Mouse (Mus musculus): ENCODE data around the gene Col4a3. TPM values are rescaled to one million over a fixed set of nuclear protein-coding genes. Genes with fewer than 3 reads are reported as not detected.

The Col4a3 gene
- polyA plus RNA-seq, 1 experiment, result 2.5 TPM

GRCm38 (mm10) chr1:82618592-82618991 is 31.9 kb downstream of the Col4a3 start:
- TF ChIP-seq POLR2A (IDR thresholded peaks at IDR 0.05; ENCODE audit: borderline replicate concordance, control insufficient read depth, low read depth, low read length), result no peak
- no peak for TF ChIP-seq CTCF (IDR thresholded peaks at IDR 0.05; ENCODE audit: control insufficient read depth, insufficient read depth, low read length)
- Histone ChIP-seq H3K4me3 (replicated peaks; ENCODE audit: control insufficient read depth, low read depth, low read length) (no peak overlapping the region), H3K27ac (ENCODE audit: control insufficient read depth, insufficient read depth, low read depth, low read length, poor library complexity) (no peak overlapping the region), H3K4me1 (ENCODE audit: control insufficient read depth, insufficient read depth, low read length) (no peaks in the 10 kb centered on the region)
- WGBS, result 69% methylated on average over 5 of the region's 5 CpGs

- Histone ChIP-seq H3K4me1 (ENCODE audit: control insufficient read depth, insufficient read depth, low read length) (no peaks in the 10 kb centered on the region), H3K4me3 (replicated peaks; ENCODE audit: control insufficient read depth, low read depth, low read length) (no peak overlapping the region), H3K27ac (ENCODE audit: control insufficient read depth, insufficient read depth, low read depth, low read length, poor library complexity) (no peak overlapping the region)
- TF ChIP-seq CTCF (IDR thresholded peaks at IDR 0.05; ENCODE audit: control insufficient read depth, insufficient read depth, low read length), result no peak
- TF ChIP-seq POLR2A (IDR thresholded peaks at IDR 0.05; ENCODE audit: borderline replicate concordance, control insufficient read depth, low read depth, low read length), result no peak
- WGBS, result 82% methylated on average over 5 of the region's 5 CpGs
Measured at GRCm38 (mm10) chr1:82619981-82620380, 33.3 kb downstream of the Col4a3 start.

- 66% methylated on average over 6 of the region's 6 CpGs for WGBS
- TF ChIP-seq POLR2A (IDR thresholded peaks at IDR 0.05; ENCODE audit: borderline replicate concordance, control insufficient read depth, low read depth, low read length), result no peak
- Histone ChIP-seq H3K4me1 (ENCODE audit: control insufficient read depth, insufficient read depth, low read length) (no peaks in the 10 kb centered on the region), H3K27ac (ENCODE audit: control insufficient read depth, insufficient read depth, low read depth, low read length, poor library complexity) (no peak overlapping the region), H3K4me3 (replicated peaks; ENCODE audit: control insufficient read depth, low read depth, low read length) (no peak overlapping the region)
Measured at GRCm38 (mm10) chr1:82624934-82625333, 38.2 kb downstream of the Col4a3 start.

GRCm38 (mm10) chr1:82625474-82625873 is 38.8 kb downstream of the Col4a3 start:
- Histone ChIP-seq H3K27ac (ENCODE audit: control insufficient read depth, insufficient read depth, low read depth, low read length, poor library complexity) (no peak overlapping the region), H3K4me1 (ENCODE audit: control insufficient read depth, insufficient read depth, low read length) (no peaks in the 10 kb centered on the region), H3K4me3 (replicated peaks; ENCODE audit: control insufficient read depth, low read depth, low read length) (no peak overlapping the region)
- WGBS, result 49% methylated on average over 2 of the region's 2 CpGs
- TF ChIP-seq POLR2A (IDR thresholded peaks at IDR 0.05; ENCODE audit: borderline replicate concordance, control insufficient read depth, low read depth, low read length) (no peak), CTCF (IDR thresholded peaks at IDR 0.05; ENCODE audit: control insufficient read depth, insufficient read depth, low read length) (no peak)

- no peaks in the 10 kb centered on the region for H3K4me1 ChIP-seq (ENCODE audit: control insufficient read depth, insufficient read depth, low read length)
- 54% methylated on average over 4 of the region's 4 CpGs for WGBS
- no peak for TF ChIP-seq POLR2A (IDR thresholded peaks at IDR 0.05; ENCODE audit: borderline replicate concordance, control insufficient read depth, low read depth, low read length)
- no peak for TF ChIP-seq CTCF (IDR thresholded peaks at IDR 0.05; ENCODE audit: control insufficient read depth, insufficient read depth, low read length)
- H3K27ac ChIP-seq (ENCODE audit: control insufficient read depth, insufficient read depth, low read depth, low read length, poor library complexity), result no peak overlapping the region
- H3K4me3 ChIP-seq (replicated peaks; ENCODE audit: control insufficient read depth, low read depth, low read length), result no peak overlapping the region
Measured at GRCm38 (mm10) chr1:82627652-82628051, 40.9 kb downstream of the Col4a3 start.

GRCm38 (mm10) chr1:82629495-82629894 is 42.8 kb downstream of the Col4a3 start:
- Histone ChIP-seq H3K4me1 (ENCODE audit: control insufficient read depth, insufficient read depth, low read length) (no peaks in the 10 kb centered on the region), H3K27ac (ENCODE audit: control insufficient read depth, insufficient read depth, low read depth, low read length, poor library complexity) (no peak overlapping the region), H3K4me3 (replicated peaks; ENCODE audit: control insufficient read depth, low read depth, low read length) (no peak overlapping the region)
- 71% methylated on average over 5 of the region's 5 CpGs for WGBS
- TF ChIP-seq POLR2A (IDR thresholded peaks at IDR 0.05; ENCODE audit: borderline replicate concordance, control insufficient read depth, low read depth, low read length) (no peak), CTCF (IDR thresholded peaks at IDR 0.05; ENCODE audit: control insufficient read depth, insufficient read depth, low read length) (no peak)

- H3K4me3 ChIP-seq (replicated peaks; ENCODE audit: control insufficient read depth, low read depth, low read length), result no peak overlapping the region
- TF ChIP-seq CTCF (IDR thresholded peaks at IDR 0.05; ENCODE audit: control insufficient read depth, insufficient read depth, low read length) (no peak), POLR2A (IDR thresholded peaks at IDR 0.05; ENCODE audit: borderline replicate concordance, control insufficient read depth, low read depth, low read length) (no peak)
- H3K27ac ChIP-seq (ENCODE audit: control insufficient read depth, insufficient read depth, low read depth, low read length, poor library complexity), result no peak overlapping the region
- WGBS, result 66% methylated on average over 6 of the region's 6 CpGs
- no peaks in the 10 kb centered on the region for H3K4me1 ChIP-seq (ENCODE audit: control insufficient read depth, insufficient read depth, low read length)
Measured at GRCm38 (mm10) chr1:82631169-82631792, 44.6 kb downstream of the Col4a3 start.

- H3K4me1 ChIP-seq (ENCODE audit: control insufficient read depth, insufficient read depth, low read length), result no peaks in the 10 kb centered on the region
- TF ChIP-seq POLR2A (IDR thresholded peaks at IDR 0.05; ENCODE audit: borderline replicate concordance, control insufficient read depth, low read depth, low read length) (no peak), CTCF (IDR thresholded peaks at IDR 0.05; ENCODE audit: control insufficient read depth, insufficient read depth, low read length) (no peak)
- H3K27ac ChIP-seq (ENCODE audit: control insufficient read depth, insufficient read depth, low read depth, low read length, poor library complexity), result no peak overlapping the region; the same call in 1 of the 2 replicates
- WGBS, result 82% methylated on average over 19 of the region's 19 CpGs
- no peak overlapping the region for H3K4me3 ChIP-seq (replicated peaks; ENCODE audit: control insufficient read depth, low read depth, low read length)
Measured at GRCm38 (mm10) chr1:82634545-82635253, 48.0 kb downstream of the Col4a3 start.

All from bone marrow, adult 2 months (tissue).